Mouse (Mus musculus): Measurements from ENCODE around the gene Ambp.

Gene Ambp

GRCm38 (mm10) chr4:63118639-63119437 lies 35.8 kb downstream of the Ambp start:
- peak; percentile 46 to 56 for DNase-seq (ENCODE audit: low spot score in 2 of 2)

DNA sequence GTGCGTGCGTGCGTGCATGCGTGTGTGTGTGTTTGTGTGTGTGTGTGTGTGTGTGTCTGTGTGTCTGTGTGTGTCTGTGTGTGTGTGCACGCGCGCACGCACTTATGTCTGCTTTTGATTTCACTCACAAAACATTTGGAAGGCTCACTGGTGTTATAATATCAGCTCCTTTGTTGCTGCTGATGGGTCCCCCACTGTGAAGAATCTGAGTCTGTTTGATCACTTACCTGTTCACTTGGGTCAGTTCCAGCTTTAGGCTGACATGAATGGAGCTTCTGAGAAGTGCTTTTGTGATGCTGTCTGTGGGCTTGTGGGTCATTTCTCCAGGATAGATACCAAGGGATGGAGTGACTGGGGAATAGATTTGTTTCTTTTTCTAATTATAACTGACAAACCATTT lies 48.9 kb downstream of the Ambp start:
- DNase-seq (ENCODE audit: low spot score in 2 of 2), result no peak

- DNase-seq (ENCODE audit: low spot score in 2 of 2), result no peak
These were observed 52.6 kb downstream of the Ambp start for GRCm38 (mm10) chr4:63102025-63102424.

DNA sequence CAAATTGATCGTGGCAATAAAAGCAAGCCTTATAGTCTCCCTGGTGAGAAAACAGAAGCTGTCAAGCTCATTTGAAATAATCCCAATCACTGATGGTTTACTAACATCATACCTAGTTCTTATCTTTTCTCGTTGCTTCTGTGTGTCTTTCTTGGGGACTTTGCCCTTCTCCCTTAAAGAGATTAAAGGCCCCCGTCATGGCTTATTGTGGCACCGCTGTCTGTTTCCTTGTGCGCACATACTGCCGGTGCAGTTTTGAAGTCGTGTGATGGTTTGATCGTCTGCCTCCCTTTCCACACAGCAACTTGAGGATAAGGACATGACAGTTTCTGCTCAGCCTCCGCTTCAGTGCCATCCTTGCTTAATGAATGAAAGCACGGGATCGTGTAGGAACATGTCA lies 54.1 kb downstream of the Ambp start:
- DNase-seq (ENCODE audit: low spot score in 2 of 2), result no peak

GRCm38 (mm10) chr4:63097603-63098002 lies 57.0 kb downstream of the Ambp start:
- DNase-seq (ENCODE audit: low spot score in 2 of 2), result no peak

All from urinary bladder, adult 18-20 months (tissue).